Mouse (Mus musculus): ENCODE measurements around the gene Fasl. TPM values are rescaled to one million over a fixed set of nuclear protein-coding genes. Genes with fewer than 3 reads are reported as not detected.

Fasl gene
- polyA plus RNA-seq, 1 experiment from 2014 or later: 0.12 TPM

GRCm38 (mm10) chr1:161748685-161749084 is 39.6 kb downstream of the Fasl start:
- Histone ChIP-seq H3K9me3 (ENCODE audit: control insufficient read depth, low read length) (no peaks in the 10 kb centered on the region), H3K27ac (ENCODE audit: low read depth, low read length) (no peak overlapping the region), H3K4me3 (ENCODE audit: low read depth, low read length) (no peak overlapping the region), H3K4me1 (ENCODE audit: control insufficient read depth, insufficient read depth, low read length) (no peaks in the 10 kb centered on the region), H3K27me3 (ENCODE audit: control insufficient read depth, insufficient read depth, low read length) (no peaks in the 10 kb centered on the region), H3K4me2 (no peak overlapping the region), H3K36me3 (ENCODE audit: control insufficient read depth, insufficient read depth, low read length) (no peaks in the 10 kb centered on the region), H3K9ac (ENCODE audit: low read length) (no peak overlapping the region)
- DNase-seq (ENCODE audit: low spot score, missing footprints): no peak
- WGBS: 91% methylated on average over 6 of the region's 6 CpGs
- ATAC-seq (ENCODE audit: low FRiP score): no peak

DNA sequence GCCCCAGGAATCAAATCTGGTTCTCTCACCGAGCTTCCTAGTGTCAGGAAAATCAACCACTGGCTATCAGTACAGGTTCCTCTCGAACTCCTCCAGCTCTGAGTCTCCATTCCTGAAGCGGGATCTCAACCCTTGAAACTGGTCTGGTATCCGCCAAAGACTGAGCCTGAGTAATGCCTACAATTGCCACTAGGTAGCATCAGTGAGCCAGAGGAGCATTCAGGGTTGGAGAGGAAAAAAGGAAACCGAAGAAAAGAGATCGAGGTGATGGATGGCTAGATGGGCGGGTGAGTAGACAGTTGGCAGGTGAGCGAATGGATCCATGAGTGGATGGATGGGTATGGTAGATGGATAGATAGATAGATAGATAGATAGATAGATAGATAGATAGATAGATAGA is 40.2 kb downstream of the Fasl start:
- Histone ChIP-seq H3K27ac (ENCODE audit: low read depth, low read length) (no peak overlapping the region), H3K9me3 (ENCODE audit: control insufficient read depth, low read length) (no peaks in the 10 kb centered on the region), H3K36me3 (ENCODE audit: control insufficient read depth, insufficient read depth, low read length) (no peaks in the 10 kb centered on the region), H3K9ac (ENCODE audit: low read length) (no peak overlapping the region), H3K4me3 (ENCODE audit: low read depth, low read length) (no peak overlapping the region), H3K27me3 (ENCODE audit: control insufficient read depth, insufficient read depth, low read length) (no peaks in the 10 kb centered on the region), H3K4me1 (ENCODE audit: control insufficient read depth, insufficient read depth, low read length) (no peaks in the 10 kb centered on the region), H3K4me2 (no peak overlapping the region)
- DNase-seq (ENCODE audit: low spot score, missing footprints): peak; percentile 91
- 53% methylated on average over 8 of the region's 8 CpGs for WGBS
- no peak for ATAC-seq (ENCODE audit: low FRiP score)

- Histone ChIP-seq H3K4me2 (no peak overlapping the region), H3K27me3 (ENCODE audit: control insufficient read depth, insufficient read depth, low read length) (no peaks in the 10 kb centered on the region), H3K4me1 (ENCODE audit: control insufficient read depth, insufficient read depth, low read length) (no peaks in the 10 kb centered on the region), H3K4me3 (ENCODE audit: low read depth, low read length) (no peak overlapping the region), H3K27ac (ENCODE audit: low read depth, low read length) (no peak overlapping the region), H3K9ac (ENCODE audit: low read length) (no peak overlapping the region), H3K9me3 (ENCODE audit: control insufficient read depth, low read length) (no peaks in the 10 kb centered on the region), H3K36me3 (ENCODE audit: control insufficient read depth, insufficient read depth, low read length) (no peaks in the 10 kb centered on the region)
- ATAC-seq (ENCODE audit: low FRiP score): no peak
- DNase-seq (ENCODE audit: low spot score, missing footprints): no peak
- WGBS: 82% methylated on average over 25 of the region's 25 CpGs
Observed at GRCm38 (mm10) chr1:161746542-161747302, 41.6 kb downstream of the Fasl start.

- Histone ChIP-seq H3K9me3 (ENCODE audit: control insufficient read depth, low read length) (no peaks in the 10 kb centered on the region), H3K9ac (ENCODE audit: low read length) (no peak overlapping the region), H3K4me2 (no peak overlapping the region), H3K4me3 (ENCODE audit: low read depth, low read length) (no peak overlapping the region), H3K27ac (ENCODE audit: low read depth, low read length) (no peak overlapping the region), H3K27me3 (ENCODE audit: control insufficient read depth, insufficient read depth, low read length) (no peaks in the 10 kb centered on the region), H3K4me1 (ENCODE audit: control insufficient read depth, insufficient read depth, low read length) (no peaks in the 10 kb centered on the region), H3K36me3 (ENCODE audit: control insufficient read depth, insufficient read depth, low read length) (no peaks in the 10 kb centered on the region)
- WGBS: 87% methylated on average over 4 of the region's 4 CpGs
- DNase-seq (ENCODE audit: low spot score, missing footprints) (no peak), ATAC-seq (ENCODE audit: low FRiP score) (no peak)
Observed at GRCm38 (mm10) chr1:161744855-161745254, 43.4 kb downstream of the Fasl start.

- no peak overlapping the region for H3K27ac ChIP-seq (ENCODE audit: low read depth, low read length)
- no peaks in the 10 kb centered on the region for H3K36me3 ChIP-seq (ENCODE audit: control insufficient read depth, insufficient read depth, low read length)
- no peak overlapping the region for H3K4me3 ChIP-seq (ENCODE audit: low read depth, low read length)
- H3K27me3 ChIP-seq (ENCODE audit: control insufficient read depth, insufficient read depth, low read length): no peaks in the 10 kb centered on the region
- ATAC-seq (ENCODE audit: low FRiP score) (no peak), DNase-seq (ENCODE audit: low spot score, missing footprints) (no peak)
- 78% methylated on average over 4 of the region's 4 CpGs for WGBS
- H3K9me3 ChIP-seq (ENCODE audit: control insufficient read depth, low read length): no peaks in the 10 kb centered on the region
- no peaks in the 10 kb centered on the region for H3K4me1 ChIP-seq (ENCODE audit: control insufficient read depth, insufficient read depth, low read length)
- H3K9ac ChIP-seq (ENCODE audit: low read length): no peak overlapping the region
- no peak overlapping the region for H3K4me2 ChIP-seq
Observed at GRCm38 (mm10) chr1:161744209-161744608, 44.1 kb downstream of the Fasl start.

DNA sequence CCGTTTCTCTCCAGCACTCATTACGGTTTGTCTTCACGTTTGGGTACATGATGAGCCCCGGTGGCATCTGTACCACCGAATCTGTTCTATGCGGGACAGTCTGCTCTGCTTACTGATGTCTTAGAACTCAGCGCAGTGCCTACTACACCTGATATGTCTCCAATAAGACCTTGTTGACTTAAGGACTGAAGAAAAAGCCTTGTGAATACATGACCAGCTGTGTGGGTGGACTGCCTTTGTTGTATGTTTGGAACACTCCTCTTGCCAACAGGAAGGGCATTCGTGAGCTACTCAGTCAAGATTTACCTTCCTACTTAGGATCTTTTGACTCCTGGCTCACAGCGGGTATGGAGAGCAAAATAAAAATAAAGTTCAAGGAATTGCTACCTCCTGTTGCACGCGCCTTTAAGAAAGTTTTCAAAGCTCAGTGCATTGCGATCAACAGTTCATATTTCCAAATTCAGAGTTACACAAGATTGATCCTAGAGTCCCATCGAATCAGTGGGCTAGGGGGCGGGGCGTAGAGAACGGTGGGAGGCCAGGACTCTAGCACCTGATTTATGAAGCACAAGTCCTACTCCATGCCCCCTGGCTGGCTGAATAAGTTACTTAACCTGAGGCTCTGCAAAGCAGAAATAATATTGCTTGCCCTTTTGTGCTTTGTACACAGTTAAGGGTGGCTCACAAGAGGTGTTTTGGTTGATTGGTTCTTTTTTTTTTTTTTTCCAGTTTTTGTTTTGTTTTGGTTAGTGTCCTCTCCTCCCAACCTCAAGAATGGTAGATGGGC is 45.6 kb downstream of the Fasl start:
- 87% methylated on average over 16 of the region's 16 CpGs for WGBS
- no peaks in the 10 kb centered on the region for H3K36me3 ChIP-seq (ENCODE audit: control insufficient read depth, insufficient read depth, low read length)
- H3K4me1 ChIP-seq (ENCODE audit: control insufficient read depth, insufficient read depth, low read length): no peaks in the 10 kb centered on the region
- no peaks in the 10 kb centered on the region for H3K27me3 ChIP-seq (ENCODE audit: control insufficient read depth, insufficient read depth, low read length)
- H3K4me2 ChIP-seq: no peak overlapping the region
- no peak overlapping the region for H3K4me3 ChIP-seq (ENCODE audit: low read depth, low read length)
- ATAC-seq (ENCODE audit: low FRiP score): no peak
- DNase-seq (ENCODE audit: low spot score, missing footprints): no peak
- no peaks in the 10 kb centered on the region for H3K9me3 ChIP-seq (ENCODE audit: control insufficient read depth, low read length)
- H3K27ac ChIP-seq (ENCODE audit: low read depth, low read length): no peak overlapping the region
- H3K9ac ChIP-seq (ENCODE audit: low read length): no peak overlapping the region

- H3K4me2 ChIP-seq: no peak overlapping the region
- H3K4me3 ChIP-seq (ENCODE audit: low read depth, low read length): no peak overlapping the region
- H3K4me1 ChIP-seq (ENCODE audit: control insufficient read depth, insufficient read depth, low read length): no peaks in the 10 kb centered on the region
- H3K9me3 ChIP-seq (ENCODE audit: control insufficient read depth, low read length): no peaks in the 10 kb centered on the region
- no peak overlapping the region for H3K9ac ChIP-seq (ENCODE audit: low read length)
- H3K36me3 ChIP-seq (ENCODE audit: control insufficient read depth, insufficient read depth, low read length): no peaks in the 10 kb centered on the region
- H3K27me3 ChIP-seq (ENCODE audit: control insufficient read depth, insufficient read depth, low read length): no peaks in the 10 kb centered on the region
- DNase-seq (ENCODE audit: low spot score, missing footprints) (peak; percentile 92), ATAC-seq (ENCODE audit: low FRiP score) (0 out of 2 replicates have a peak, but pooled peaks have one; percentile 9)
- WGBS: 16% methylated on average over 3 of the region's 3 CpGs
- no peak overlapping the region for H3K27ac ChIP-seq (ENCODE audit: low read depth, low read length)
Observed at GRCm38 (mm10) chr1:161736848-161737247, 51.4 kb downstream of the Fasl start.

DNA sequence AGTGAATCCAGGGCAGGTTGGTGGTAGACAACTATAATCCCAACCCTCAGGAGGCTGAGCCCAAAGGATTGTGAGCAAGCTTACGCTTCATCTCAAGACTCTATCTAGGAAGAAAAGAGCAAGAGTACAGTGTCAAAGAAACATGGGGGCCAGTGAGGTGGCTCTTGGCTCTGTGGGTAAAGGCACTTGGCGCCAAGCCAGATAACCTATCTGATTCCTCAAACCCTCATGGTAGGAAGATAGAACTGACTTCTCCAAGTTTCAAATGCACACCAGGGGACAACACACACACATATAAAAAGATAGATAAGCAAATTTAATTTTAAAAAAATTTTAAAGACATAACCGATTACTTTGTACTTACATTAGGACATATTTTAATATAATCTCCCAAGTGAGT is 52.0 kb downstream of the Fasl start:
- H3K27ac ChIP-seq (ENCODE audit: low read depth, low read length): no peak overlapping the region
- no peak overlapping the region for H3K4me3 ChIP-seq (ENCODE audit: low read depth, low read length)
- H3K9me3 ChIP-seq (ENCODE audit: control insufficient read depth, low read length): no peaks in the 10 kb centered on the region
- no peaks in the 10 kb centered on the region for H3K4me1 ChIP-seq (ENCODE audit: control insufficient read depth, insufficient read depth, low read length)
- no peak for DNase-seq (ENCODE audit: low spot score, missing footprints)
- no peak for ATAC-seq (ENCODE audit: low FRiP score)
- 94% methylated on average over 3 of the region's 3 CpGs for WGBS
- H3K4me2 ChIP-seq: no peak overlapping the region
- no peak overlapping the region for H3K9ac ChIP-seq (ENCODE audit: low read length)
- no peaks in the 10 kb centered on the region for H3K36me3 ChIP-seq (ENCODE audit: control insufficient read depth, insufficient read depth, low read length)
- no peaks in the 10 kb centered on the region for H3K27me3 ChIP-seq (ENCODE audit: control insufficient read depth, insufficient read depth, low read length)

DNA sequence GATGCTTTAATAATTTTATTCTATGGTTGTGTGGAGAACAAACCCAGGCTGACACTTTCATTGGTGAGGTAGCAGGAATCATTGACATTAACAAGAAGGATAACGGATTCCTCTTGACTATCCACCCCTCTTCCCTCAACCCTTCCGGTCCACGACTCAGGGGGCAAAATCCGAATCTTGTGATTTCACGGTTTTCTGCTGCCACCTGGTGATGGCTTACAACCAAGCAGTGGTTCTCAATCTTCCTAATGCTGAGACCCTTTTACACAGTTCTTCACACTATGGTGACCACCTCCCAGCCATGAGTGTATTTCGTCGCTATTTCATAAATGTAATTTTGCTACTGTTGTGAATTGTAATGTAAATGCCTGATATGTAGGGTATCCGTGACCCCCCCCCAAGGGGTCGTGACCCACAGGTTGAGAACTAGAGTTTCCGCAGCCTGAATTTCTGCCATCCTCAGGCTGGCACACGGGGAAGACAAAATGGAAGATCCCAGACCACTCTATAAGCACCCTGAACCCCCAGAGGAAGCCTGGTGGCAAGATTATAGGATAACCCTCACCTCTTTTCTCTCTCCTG is 52.7 kb downstream of the Fasl start:
- Histone ChIP-seq H3K27me3 (ENCODE audit: control insufficient read depth, insufficient read depth, low read length) (no peaks in the 10 kb centered on the region), H3K9ac (ENCODE audit: low read length) (no peak overlapping the region), H3K9me3 (ENCODE audit: control insufficient read depth, low read length) (no peaks in the 10 kb centered on the region), H3K27ac (ENCODE audit: low read depth, low read length) (no peak overlapping the region), H3K4me3 (ENCODE audit: low read depth, low read length) (no peak overlapping the region), H3K36me3 (ENCODE audit: control insufficient read depth, insufficient read depth, low read length) (no peaks in the 10 kb centered on the region), H3K4me1 (ENCODE audit: control insufficient read depth, insufficient read depth, low read length) (no peaks in the 10 kb centered on the region), H3K4me2 (no peak overlapping the region)
- DNase-seq (ENCODE audit: low spot score, missing footprints) (no peak), ATAC-seq (ENCODE audit: low FRiP score) (no peak)
- 68% methylated on average over 11 of the region's 11 CpGs for WGBS

All from midbrain, embryonic 11.5 days (tissue).